Mouse (Mus musculus) ES-Bruce4 (cell line): ENCODE results near the gene Fcer1a. TPM values are rescaled to one million over a fixed set of nuclear protein-coding genes. Genes with fewer than 3 reads are reported as not detected.
"Not testable (repeated sequence)": the region's sequence is repeated elsewhere in the genome, so short reads cannot be mapped to it uniquely, and the experiment has no call there.

Experiments used
- H3K27ac ChIP-seq: 2 replicates; pipeline ENCODE4 v1.5.1; 2012; ENCODE audit warnings: low read length, inconsistent platforms; ENCODE audit not compliant: insufficient read depth
- H3K27me3 ChIP-seq: 2 replicates; pipeline ENCODE4 v1.6.1; 2012; ENCODE audit warnings: mild to moderate bottlenecking, low read length, inconsistent platforms; ENCODE audit not compliant: control insufficient read depth, poor library complexity, insufficient read depth, severe bottlenecking
- H3K36me3 ChIP-seq: 2 replicates; pipeline ENCODE4 v1.6.1; 2012; ENCODE audit warnings: inconsistent platforms, mild to moderate bottlenecking, low read length, moderate library complexity; ENCODE audit not compliant: control insufficient read depth, poor library complexity, insufficient read depth, severe bottlenecking
- H3K4me1 ChIP-seq: one replicate; pipeline ENCODE4 v1.8.1; 2011; ENCODE audit warnings: low read length; ENCODE audit not compliant: control insufficient read depth, insufficient read depth
- H3K4me3 ChIP-seq: 2 replicates; pipeline ENCODE4 v1.5.1; 2011; ENCODE audit warnings: low read depth, mild to moderate bottlenecking, low read length
- H3K9ac ChIP-seq: 2 replicates; pipeline ENCODE4 v1.6.1; 2012; ENCODE audit warnings: low read depth, mild to moderate bottlenecking, inconsistent platforms; ENCODE audit not compliant: poor library complexity, severe bottlenecking
- H3K9me3 ChIP-seq: replicated peaks from 2 replicates; pipeline ENCODE4 v1.6.1; 2012; ENCODE audit warnings: mild to moderate bottlenecking, low read length, inconsistent platforms; ENCODE audit not compliant: control insufficient read depth, poor library complexity, insufficient read depth, severe bottlenecking
- CTCF ChIP-seq: IDR thresholded peaks from one replicate; pipeline ENCODE4 v1.8.1; 2011; ENCODE audit warnings: low read depth, low read length
- EP300 ChIP-seq: IDR thresholded peaks from 2 replicates; pipeline ENCODE4 v1.6.1; 2011; ENCODE audit warnings: low read depth, low read length; ENCODE audit not compliant: insufficient read depth
- POLR2A ChIP-seq: IDR thresholded peaks from one replicate; pipeline ENCODE4 v1.8.1; 2011; ENCODE audit warnings: low read length; ENCODE audit not compliant: insufficient read depth
- polyA plus RNA-seq: library from polyadenylated mRNA; stranded (reverse); fragments of >200 nt; gene quantifications from 2 replicates; pipeline ENCODE4 v1.2.4, GENCODE M21; 2011; ENCODE audit warnings: low read depth; ENCODE audit not compliant: missing spikeins, insufficient read depth, insufficient read length

Gene Fcer1a
- not detected in 2 replicates for polyA plus RNA-seq

- H3K9me3 ChIP-seq, result no peaks in the 10 kb centered on the region
- no peaks in the 10 kb centered on the region for H3K27me3 ChIP-seq
- H3K9ac ChIP-seq, result no peak within 1 kb of the TSS
- H3K4me1 ChIP-seq, result no peaks in the 10 kb centered on the region
- H3K36me3 ChIP-seq, result no peaks in the 10 kb centered on the region
- no peak for TF ChIP-seq EP300
- TF ChIP-seq POLR2A, result no peak
- TF ChIP-seq CTCF, result no peak
- no peak within 1 kb of the TSS for H3K27ac ChIP-seq
- no peak within 1 kb of the TSS for H3K4me3 ChIP-seq
Observed at GRCm38 (mm10) chr1:173227081-173227480, at the start of gene Fcer1a. Fcer1a (minus strand) TSS chr1:173227214.

- Histone ChIP-seq H3K9me3 (no peaks in the 10 kb centered on the region), H3K27me3 (no peaks in the 10 kb centered on the region), H3K27ac (no peak within 1 kb of the TSS), H3K4me3 (no peak within 1 kb of the TSS), H3K36me3 (no peaks in the 10 kb centered on the region), H3K4me1 (no peaks in the 10 kb centered on the region), H3K9ac (no peak within 1 kb of the TSS)
- TF ChIP-seq CTCF, result no peak
- no peak for TF ChIP-seq EP300
- no peak for TF ChIP-seq POLR2A
Observed at GRCm38 (mm10) chr1:173265701-173266100, 38.7 kb upstream of the Fcer1a start, which contains the start of gene Olfr418. Olfr418 (plus strand) TSS chr1:173266001.

- Histone ChIP-seq H3K9ac (no peak overlapping the region), H3K27ac (no peak overlapping the region), H3K4me1 (no peaks in the 10 kb centered on the region), H3K4me3 (no peak overlapping the region), H3K9me3 (no peaks in the 10 kb centered on the region), H3K36me3 (no peaks in the 10 kb centered on the region), H3K27me3 (no peaks in the 10 kb centered on the region)
- TF ChIP-seq CTCF (no peak), POLR2A (no peak), EP300 (no peak)
Observed at GRCm38 (mm10) chr1:173249888-173250287, 22.9 kb upstream of the Fcer1a start.

GRCm38 (mm10) chr1:173237004-173237403, 10.0 kb upstream of the Fcer1a start:
- not testable (repeated sequence) for H3K4me3 ChIP-seq, H3K9me3 ChIP-seq, H3K27me3 ChIP-seq, H3K27ac ChIP-seq, H3K9ac ChIP-seq, H3K4me1 ChIP-seq, H3K36me3 ChIP-seq

- no peak for TF ChIP-seq POLR2A
- TF ChIP-seq EP300, result no peak
- no peak for TF ChIP-seq CTCF
- no peaks in the 10 kb centered on the region for H3K36me3 ChIP-seq
- no peaks in the 10 kb centered on the region for H3K27me3 ChIP-seq
- no peaks in the 10 kb centered on the region for H3K4me1 ChIP-seq
- no peaks in the 10 kb centered on the region for H3K9me3 ChIP-seq
- no peak overlapping the region for H3K27ac ChIP-seq
- H3K4me3 ChIP-seq, result no peak overlapping the region
- H3K9ac ChIP-seq, result no peak overlapping the region
Observed at GRCm38 (mm10) chr1:173216481-173216880, 10.5 kb downstream of the Fcer1a start.

GRCm38 (mm10) chr1:173212092-173212491, 14.9 kb downstream of the Fcer1a start, which contains the start of gene Olfr1404:
Olfr1404 (plus strand) TSS chr1:173212392.
- Histone ChIP-seq H3K4me3 (no peak within 1 kb of the TSS), H3K27me3 (no peaks in the 10 kb centered on the region), H3K4me1 (no peaks in the 10 kb centered on the region), H3K27ac (no peak within 1 kb of the TSS), H3K9me3 (no peaks in the 10 kb centered on the region), H3K9ac (no peak within 1 kb of the TSS), H3K36me3 (no peaks in the 10 kb centered on the region)
- no peak for TF ChIP-seq POLR2A
- no peak for TF ChIP-seq EP300
- TF ChIP-seq CTCF, result no peak
